Comparison of ENCODE assay signal across 17 mouse cellular contexts in the genomic region with DNA sequence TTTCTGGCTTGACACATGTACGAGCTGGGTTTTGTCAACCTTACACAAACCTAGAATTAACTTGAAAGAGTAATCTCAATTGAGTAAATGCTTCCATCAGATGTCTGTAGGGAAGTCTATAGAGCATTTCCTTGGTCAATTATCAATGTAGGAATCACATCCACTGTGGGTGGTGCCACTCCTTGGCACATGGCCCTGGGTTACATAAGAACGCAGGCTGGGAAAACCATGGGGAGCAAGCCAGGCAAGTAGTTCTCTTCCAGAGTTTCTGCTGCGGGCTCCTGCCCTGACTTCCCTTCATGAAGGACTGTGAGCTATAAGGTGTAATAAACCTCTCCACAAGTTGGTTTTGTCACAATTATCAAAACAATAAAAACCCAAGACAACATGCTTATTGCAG.
DNase-seq lines count a peak whose midpoint lies in the region; ATAC-seq and TF ChIP-seq lines count a peak whose summit lies in the region.
"Had no signal": no experiment of that assay in that cellular context is flagged by ENCODE, and none has a peak within 500 bp of the region (broad histone marks: within the 10 kb centered on the region; RNA-seq: fewer than 3 reads in every experiment).

No protein-coding gene starts in this region.

- H3K27ac ChIP-seq in kidney, embryonic 15.5 days, result no peak overlapping the region
- peak overlapping the region; percentile 4 for H3K27ac ChIP-seq in left cerebral cortex, adult 2 months
- H3K27ac ChIP-seq: embryonic facial prominence, embryonic 12.5 days; heart, adult 2 months; heart, embryonic 15.5 days; liver, embryonic 14.5 days had no signal

- DNase-seq in kidney, adult 11 months, result peak; percentile 55
- no peak for DNase-seq in left cerebral cortex, adult 2 months (ENCODE audit: extremely low spot score in 1 of 2, low spot score in 2 of 2)
- no peak for DNase-seq in left cerebral cortex, postnatal 4 days
- peak; percentile 57 to 59 for DNase-seq in cerebellum, adult 18-20 months
- DNase-seq in cerebellum, postnatal 36 days, result peak; percentile 34 to 54
- DNase-seq in natural killer cell, adult 2 months (ENCODE audit: low spot score in 2 of 2), result no peak
- no peak for DNase-seq in lung, adult 2 months
- DNase-seq: forebrain, postnatal 0 days; gastrocnemius, postnatal 10 days; heart, adult 2 months; layer of hippocampus, postnatal 36 days had no signal

- no peak overlapping the region for H3K4me3 ChIP-seq in kidney, embryonic 15.5 days (replicated peaks)
- H3K4me3 ChIP-seq in left cerebral cortex, adult 2 months, result no peak overlapping the region
- no peak overlapping the region for H3K4me3 ChIP-seq in lung, adult 2 months (replicated peaks; ENCODE audit: extremely low read depth, low read depth, low read length)
- H3K4me3 ChIP-seq: embryonic facial prominence, embryonic 12.5 days; heart, adult 2 months; heart, embryonic 15.5 days had no signal

- WGBS in kidney, embryonic 15.5 days, result 83% methylated on average over 3 of the region's 3 CpGs
- WGBS in lung, adult 2 months, result 58% methylated on average over 3 of the region's 3 CpGs

- H3K4me1 ChIP-seq in kidney, embryonic 15.5 days, result no peaks in the 10 kb centered on the region
- H3K4me1 ChIP-seq in lung, adult 2 months (ENCODE audit: control insufficient read depth, insufficient read depth, low read length), result no peaks in the 10 kb centered on the region
- H3K4me1 ChIP-seq: heart, embryonic 15.5 days had no signal

- H3K36me3 ChIP-seq in kidney, embryonic 15.5 days, result no peaks in the 10 kb centered on the region
- H3K36me3 ChIP-seq: embryonic facial prominence, embryonic 12.5 days; G1E; heart, embryonic 15.5 days had no signal

- ATAC-seq in kidney, embryonic 15.5 days (replicated peaks; ENCODE audit: low FRiP score), result no peak
- ATAC-seq: forebrain, postnatal 0 days; midbrain, embryonic 16.5 days had no signal

- H3K9ac ChIP-seq in kidney, embryonic 15.5 days, result no peak overlapping the region
- H3K9ac ChIP-seq: embryonic facial prominence, embryonic 12.5 days; forebrain, postnatal 0 days; heart, embryonic 15.5 days; liver, embryonic 14.5 days had no signal

- H3K4me2 ChIP-seq in kidney, embryonic 15.5 days, result no peak overlapping the region
- H3K4me2 ChIP-seq: embryonic facial prominence, embryonic 12.5 days; heart, embryonic 15.5 days had no signal

- no peak for TF ChIP-seq CTCF in left cerebral cortex, adult 2 months (IDR thresholded peaks at IDR 0.05)
- no peak for TF ChIP-seq CTCF in lung, adult 2 months (IDR thresholded peaks at IDR 0.05; ENCODE audit: insufficient read depth, low read length)

- intact Hi-C loops in left cerebral cortex, adult 2 months (cut with DNase I), result loop anchor here (2.0 kb wide), 1 partner anchor 15 kb away; no protein-coding TSS in a partner anchor
- intact Hi-C loops in left cerebral cortex, postnatal 4 days (cut with DNase I), result loop anchor here (10.0 kb wide), 1 partner anchor 101 kb away; the partner anchor contains the start of gene Arfgef3

- no peaks in the 10 kb centered on the region for H3K9me3 ChIP-seq in kidney, embryonic 15.5 days (replicated peaks)
- H3K9me3 ChIP-seq: embryonic facial prominence, embryonic 12.5 days; G1E; heart, embryonic 15.5 days had no signal

- no peak for TF ChIP-seq POLR2A in lung, adult 2 months (IDR thresholded peaks at IDR 0.05; ENCODE audit: borderline replicate concordance, extremely low read depth, low read depth, low read length)

- H3K27me3 ChIP-seq in kidney, embryonic 15.5 days, result no peaks in the 10 kb centered on the region
- H3K27me3 ChIP-seq: embryonic facial prominence, embryonic 12.5 days; heart, embryonic 15.5 days had no signal

Comparison
In these comparisons a context has a peak if more than half of its experiments do, and no peak if none do; other contexts are left out.
1. DNase-seq: peak in kidney, adult 11 months (single experiment), cerebellum, adult 18-20 months (2 of 2) and cerebellum, postnatal 36 days (2 of 2); none in left cerebral cortex, adult 2 months (0 of 2), left cerebral cortex, postnatal 4 days (single experiment), natural killer cell, adult 2 months (0 of 2) and lung, adult 2 months (single experiment).